Mouse (Mus musculus) megakaryocyte, embryonic 14.5 days (primary cell): Measurements from ENCODE around the gene Plcg2.

Experiments
- FLI1 ChIP-seq: IDR thresholded peaks from 2 replicates; pipeline ENCODE4 v1.6.1; 2012; ENCODE audit warnings: low read length, inconsistent platforms, mixed read lengths
- GATA1 ChIP-seq: IDR thresholded peaks from 3 replicates; pipeline ENCODE4 v1.6.1; 2012; ENCODE audit warnings: mixed read lengths, low read length, inconsistent platforms, borderline replicate concordance

GRCm38 (mm10) chr8:117454516-117455116 lies 43.5 kb upstream of the Plcg2 start:
- TF ChIP-seq GATA1, result no peak
- TF ChIP-seq FLI1, result no peak
